Mouse (Mus musculus): ENCODE measurements around the gene Tecpr1. TPM values are rescaled to one million over a fixed set of nuclear protein-coding genes. Genes with fewer than 3 reads are reported as not detected.

Tecpr1 gene
- polyA plus RNA-seq, 1 experiment from 2014 or later: 3.2 TPM

GRCm38 (mm10) chr5:144204911-144205310, 18.5 kb downstream of the Tecpr1 start:
- Histone ChIP-seq H3K9ac (no peak overlapping the region), H3K4me2 (no peak overlapping the region), H3K27ac (no peak overlapping the region), H3K27me3 (no peaks in the 10 kb centered on the region), H3K4me3 (replicated peaks) (no peak overlapping the region), H3K4me1 (replicated peaks) (peaks cover 2% of the 10 kb centered on the region; the same call in 1 of the 2 replicates), H3K36me3 (peaks cover 40% of the 10 kb centered on the region), H3K9me3 (replicated peaks) (0 out of 2 replicates have a peak, but pooled peaks cover 5% of the 10 kb centered on the region)
- DNase-seq (no peak), ATAC-seq (ENCODE audit: low read depth) (no peak)
- 66% methylated on average over 10 of the region's 10 CpGs for WGBS (ENCODE audit: insufficient replicate concordance)

- no peak overlapping the region for H3K4me3 ChIP-seq (replicated peaks)
- H3K27ac ChIP-seq: no peak overlapping the region
- H3K4me2 ChIP-seq: no peak overlapping the region
- H3K9me3 ChIP-seq (replicated peaks): 0 out of 2 replicates have a peak, but pooled peaks cover 5% of the 10 kb centered on the region
- DNase-seq (no peak), ATAC-seq (ENCODE audit: low read depth) (no peak)
- H3K9ac ChIP-seq: no peak overlapping the region
- H3K4me1 ChIP-seq (replicated peaks): peaks cover 7% of the 10 kb centered on the region; the same call in 1 of the 2 replicates
- WGBS (ENCODE audit: insufficient replicate concordance): 81% methylated on average over 12 of the region's 12 CpGs
- no peaks in the 10 kb centered on the region for H3K27me3 ChIP-seq
- H3K36me3 ChIP-seq: peaks cover 34% of the 10 kb centered on the region
Observed at GRCm38 (mm10) chr5:144204303-144204702, 19.1 kb downstream of the Tecpr1 start.

- H3K9me3 ChIP-seq (replicated peaks): 0 out of 2 replicates have a peak, but pooled peaks cover 5% of the 10 kb centered on the region
- no peak overlapping the region for H3K4me2 ChIP-seq
- no peaks in the 10 kb centered on the region for H3K27me3 ChIP-seq
- WGBS (ENCODE audit: insufficient replicate concordance): 77% methylated on average over 10 of the region's 10 CpGs
- peaks cover 31% of the 10 kb centered on the region for H3K36me3 ChIP-seq
- ATAC-seq (ENCODE audit: low read depth) (no peak), DNase-seq (no peak)
- H3K4me3 ChIP-seq (replicated peaks): no peak overlapping the region
- H3K27ac ChIP-seq: no peak overlapping the region
- H3K9ac ChIP-seq: no peak overlapping the region
- peaks cover 12% of the 10 kb centered on the region; the same call in 1 of the 2 replicates for H3K4me1 ChIP-seq (replicated peaks)
Observed at GRCm38 (mm10) chr5:144203398-144203959, 19.9 kb downstream of the Tecpr1 start.

- DNase-seq (no peak), ATAC-seq (ENCODE audit: low read depth) (no peak)
- H3K27me3 ChIP-seq: no peaks in the 10 kb centered on the region
- H3K4me1 ChIP-seq (replicated peaks): peaks cover 12% of the 10 kb centered on the region; the same call in 1 of the 2 replicates
- no peak overlapping the region for H3K4me3 ChIP-seq (replicated peaks)
- H3K27ac ChIP-seq: no peak overlapping the region
- 0 out of 2 replicates have a peak, but pooled peaks cover 5% of the 10 kb centered on the region for H3K9me3 ChIP-seq (replicated peaks)
- peaks cover 30% of the 10 kb centered on the region for H3K36me3 ChIP-seq
- no peak overlapping the region for H3K4me2 ChIP-seq
- WGBS (ENCODE audit: insufficient replicate concordance): 88% methylated on average over 6 of the region's 6 CpGs
- no peak overlapping the region for H3K9ac ChIP-seq
Observed at GRCm38 (mm10) chr5:144202430-144202829, 21.0 kb downstream of the Tecpr1 start.

GRCm38 (mm10) chr5:144200616-144201015, 22.8 kb downstream of the Tecpr1 start:
- no peak overlapping the region for H3K4me2 ChIP-seq
- no peak overlapping the region for H3K4me3 ChIP-seq (replicated peaks)
- peaks cover 12% of the 10 kb centered on the region; the same call in 1 of the 2 replicates for H3K4me1 ChIP-seq (replicated peaks)
- 0 out of 2 replicates have a peak, but pooled peaks cover 5% of the 10 kb centered on the region for H3K9me3 ChIP-seq (replicated peaks)
- no peak for ATAC-seq (ENCODE audit: low read depth)
- H3K27me3 ChIP-seq: no peaks in the 10 kb centered on the region
- peaks cover 25% of the 10 kb centered on the region for H3K36me3 ChIP-seq
- H3K27ac ChIP-seq: no peak overlapping the region
- 82% methylated on average over 11 of the region's 11 CpGs for WGBS (ENCODE audit: insufficient replicate concordance)
- DNase-seq: no peak
- no peak overlapping the region for H3K9ac ChIP-seq

GRCm38 (mm10) chr5:144195567-144195966, 27.8 kb downstream of the Tecpr1 start:
- Histone ChIP-seq H3K4me1 (replicated peaks) (peaks cover 18% of the 10 kb centered on the region), H3K4me3 (replicated peaks) (no peak overlapping the region), H3K4me2 (no peak overlapping the region), H3K27ac (no peak overlapping the region), H3K9me3 (replicated peaks) (no peaks in the 10 kb centered on the region), H3K36me3 (no peaks in the 10 kb centered on the region), H3K27me3 (no peaks in the 10 kb centered on the region), H3K9ac (no peak overlapping the region)
- no peak for DNase-seq
- no peak for ATAC-seq (ENCODE audit: low read depth)
- WGBS (ENCODE audit: insufficient replicate concordance): 84% methylated on average over 8 of the region's 8 CpGs

GRCm38 (mm10) chr5:144194416-144194815, 29.0 kb downstream of the Tecpr1 start:
- Histone ChIP-seq H3K27me3 (no peaks in the 10 kb centered on the region), H3K4me2 (no peak overlapping the region), H3K9me3 (replicated peaks) (no peaks in the 10 kb centered on the region), H3K27ac (no peak overlapping the region), H3K9ac (no peak overlapping the region), H3K4me3 (replicated peaks) (no peak overlapping the region), H3K36me3 (no peaks in the 10 kb centered on the region), H3K4me1 (replicated peaks) (peaks cover 23% of the 10 kb centered on the region)
- WGBS (ENCODE audit: insufficient replicate concordance): 67% methylated on average over 7 of the region's 7 CpGs
- DNase-seq (no peak), ATAC-seq (ENCODE audit: low read depth) (no peak)

- Histone ChIP-seq H3K4me1 (replicated peaks) (peaks cover 21% of the 10 kb centered on the region), H3K27me3 (no peaks in the 10 kb centered on the region), H3K9ac (no peak overlapping the region), H3K9me3 (replicated peaks) (no peaks in the 10 kb centered on the region), H3K27ac (no peak overlapping the region), H3K36me3 (no peaks in the 10 kb centered on the region), H3K4me3 (replicated peaks) (no peak overlapping the region), H3K4me2 (no peak overlapping the region)
- WGBS (ENCODE audit: insufficient replicate concordance): 48% methylated on average over 6 of the region's 6 CpGs
- DNase-seq (no peak), ATAC-seq (ENCODE audit: low read depth) (no peak)
Observed at GRCm38 (mm10) chr5:144192673-144193072, 30.7 kb downstream of the Tecpr1 start.

- Histone ChIP-seq H3K9me3 (replicated peaks) (no peaks in the 10 kb centered on the region), H3K36me3 (peaks cover 2% of the 10 kb centered on the region), H3K4me2 (peak overlapping the region; percentile 58), H3K4me1 (replicated peaks) (peaks cover 21% of the 10 kb centered on the region), H3K27me3 (no peaks in the 10 kb centered on the region), H3K9ac (no peak overlapping the region; the same call in 1 of the 2 replicates), H3K4me3 (replicated peaks) (no peak overlapping the region), H3K27ac (no peak overlapping the region)
- WGBS (ENCODE audit: insufficient replicate concordance): 74% methylated on average over 23 of the region's 23 CpGs
- DNase-seq: no peak
- ATAC-seq (ENCODE audit: low read depth): no peak
Observed at GRCm38 (mm10) chr5:144191026-144191425, 32.4 kb downstream of the Tecpr1 start.

GRCm38 (mm10) chr5:144189950-144190583, 33.3 kb downstream of the Tecpr1 start, which contains the start of gene Bhlha15:
Gene Bhlha15, plus strand, starts transcription at chr5:144190286.
- peak; percentile 72 for DNase-seq
- 3% methylated on average over 23 of the region's 26 CpGs for WGBS (ENCODE audit: insufficient replicate concordance)

GRCm38 (mm10) chr5:144189327-144189726, 34.1 kb downstream of the Tecpr1 start:
- H3K4me1 ChIP-seq (replicated peaks): peaks cover 21% of the 10 kb centered on the region
- peaks cover 19% of the 10 kb centered on the region for H3K36me3 ChIP-seq
- H3K9ac ChIP-seq: no peak overlapping the region
- no peaks in the 10 kb centered on the region for H3K27me3 ChIP-seq
- peak overlapping the region; percentile 58 for H3K4me2 ChIP-seq
- H3K27ac ChIP-seq: no peak overlapping the region
- H3K9me3 ChIP-seq (replicated peaks): no peaks in the 10 kb centered on the region
- DNase-seq (no peak), ATAC-seq (ENCODE audit: low read depth) (no peak)
- WGBS (ENCODE audit: insufficient replicate concordance): 60% methylated on average over 7 of the region's 7 CpGs
- H3K4me3 ChIP-seq (replicated peaks): no peak overlapping the region

More at GRCm38 (mm10) chr5:144189950-144190583, 33.3 kb downstream of the Tecpr1 start, which contains the start of gene Bhlha15:
- Histone ChIP-seq H3K9me3 (replicated peaks) (no peaks in the 10 kb centered on the region), H3K4me2 (peak within 1 kb of the TSS; percentile 58), H3K9ac (no peak within 1 kb of the TSS; the same call in 1 of the 2 replicates), H3K36me3 (peaks cover 11% of the 10 kb centered on the region), H3K27me3 (no peaks in the 10 kb centered on the region), H3K4me3 (replicated peaks) (peak within 1 kb of the TSS; percentile 41), H3K4me1 (replicated peaks) (peaks cover 21% of the 10 kb centered on the region), H3K27ac (no peak within 1 kb of the TSS)
- peak; percentile 85 for ATAC-seq (ENCODE audit: low read depth)
